Mouse (Mus musculus): Measurements from ENCODE around the gene Gpr101.

The Gpr101 gene

GRCm38 (mm10) chrX:57503634-57504033, at the start of gene Gpr101:
Gene Gpr101 (minus strand): TSS chrX:57503757.
- DNase-seq (ENCODE audit: low spot score) = no peak

DNA sequence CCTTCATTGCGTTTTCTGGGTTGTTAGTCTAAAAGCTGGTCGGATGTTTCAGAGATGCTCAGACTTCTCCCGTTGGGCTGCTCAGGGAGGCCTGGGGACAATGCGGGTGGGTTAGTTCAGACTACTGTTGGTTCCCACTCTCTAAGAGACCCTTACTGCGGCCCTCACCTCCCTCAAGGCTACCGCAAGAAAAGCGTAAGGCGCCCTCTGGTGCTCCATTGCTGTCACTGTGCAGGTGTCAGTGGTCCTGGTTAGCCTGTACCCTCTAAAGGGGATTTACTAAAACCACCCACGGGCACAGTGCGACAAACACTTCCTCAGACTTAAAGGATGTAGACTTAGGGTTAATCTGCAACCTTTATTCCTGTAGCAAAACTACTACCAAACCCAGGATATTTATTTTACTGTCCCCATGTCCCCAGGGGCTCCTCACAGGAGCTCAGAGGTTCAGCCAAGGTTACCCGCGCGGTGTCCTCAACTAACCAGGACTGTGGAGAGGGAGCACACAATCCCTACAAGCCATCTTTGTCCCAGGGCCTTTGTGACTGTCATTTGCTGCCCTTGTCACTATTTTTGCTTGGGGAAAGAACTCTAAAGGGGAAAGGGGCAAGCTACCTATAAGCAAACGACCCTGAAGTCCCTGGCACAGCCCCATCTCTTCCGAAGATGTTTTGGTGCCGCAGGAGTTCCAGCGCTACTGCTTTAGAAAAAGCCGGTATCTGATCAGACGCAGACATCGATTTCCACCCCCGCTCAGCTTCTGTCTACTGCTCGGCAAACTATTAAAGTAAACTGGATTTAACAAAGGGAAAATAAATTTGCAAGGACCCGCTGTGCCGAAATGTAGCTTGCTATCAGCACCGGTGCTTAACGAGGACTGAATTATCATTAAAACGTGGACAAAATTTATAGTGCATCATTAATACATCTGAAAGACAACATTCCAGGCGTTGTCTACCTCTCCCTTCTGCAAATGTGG, 17.8 kb upstream of the Gpr101 start:
- DNase-seq (ENCODE audit: low spot score) = no peak

DNA sequence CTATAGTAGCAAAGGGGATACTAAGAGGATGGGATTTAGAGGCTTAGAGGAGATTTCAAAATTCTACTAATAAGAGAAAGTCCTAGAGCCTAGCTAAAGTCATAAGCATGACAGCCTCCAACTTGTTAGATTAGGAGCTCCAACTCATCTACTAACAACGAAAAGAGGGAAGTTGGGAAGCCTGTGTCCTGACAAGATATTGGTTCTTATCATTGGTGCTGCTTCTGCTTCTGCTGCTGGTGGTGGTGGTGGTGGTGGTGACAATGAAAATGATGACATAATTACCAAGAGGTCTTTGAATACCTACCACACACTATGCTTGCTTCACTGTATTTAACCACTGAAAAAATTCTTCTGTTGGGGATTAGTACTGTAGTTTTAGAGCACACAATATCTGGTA, 2.7 kb upstream of the Gpr101 start:
- DNase-seq (ENCODE audit: low spot score) = no peak

All from c-Kit-positive CD71-positive TER-119-positive erythroid progenitor cells, embryonic 14.5 days (primary cell).